In genomic region chr9:116197491-116198170, GRCm38 (mm10) we compare ENCODE assay signal across 26 mouse cellular contexts. TPM values are rescaled to one million over a fixed set of nuclear protein-coding genes. Genes with fewer than 3 reads are reported as not detected.
DNase-seq lines count a peak whose midpoint lies in the region; ATAC-seq and TF ChIP-seq lines count a peak whose summit lies in the region.
"Had no signal": no experiment of that assay in that cellular context is flagged by ENCODE, and none has a peak within 500 bp of the region (broad histone marks: within the 10 kb centered on the region; RNA-seq: fewer than 3 reads in every experiment).

No protein-coding gene starts in this region.

- H3K4me2 ChIP-seq in midbrain, embryonic 14.5 days (ENCODE audit: low read length): no peak overlapping the region
- no peak overlapping the region for H3K4me2 ChIP-seq in midbrain, embryonic 15.5 days
- H3K4me2 ChIP-seq: embryonic facial prominence, embryonic 12.5 days; embryonic facial prominence, embryonic 15.5 days; heart, embryonic 13.5 days; hindbrain, embryonic 14.5 days had no signal

- no peak overlapping the region for H3K4me3 ChIP-seq in midbrain, embryonic 14.5 days (replicated peaks; ENCODE audit: low read depth, low read length)
- H3K4me3 ChIP-seq in midbrain, embryonic 15.5 days: no peak overlapping the region
- H3K4me3 ChIP-seq: embryonic facial prominence, embryonic 12.5 days; embryonic facial prominence, embryonic 15.5 days; heart, adult 2 months; heart, embryonic 10.5 days; heart, embryonic 13.5 days had no signal

- no peak overlapping the region for H3K27ac ChIP-seq in midbrain, embryonic 14.5 days (replicated peaks; ENCODE audit: low read depth, low read length)
- H3K27ac ChIP-seq in midbrain, embryonic 15.5 days: no peak overlapping the region
- H3K27ac ChIP-seq: embryonic facial prominence, embryonic 12.5 days; embryonic facial prominence, embryonic 15.5 days; heart, adult 2 months; heart, embryonic 10.5 days; heart, embryonic 13.5 days; hindbrain, postnatal 0 days had no signal

- DNase-seq in midbrain, embryonic 14.5 days: peak; percentile 64
- DNase-seq in brain, embryonic 14.5 days (ENCODE audit: low read depth): peak; percentile 36
- DNase-seq in retina, postnatal 1 day: peak; percentile 68
- DNase-seq in layer of hippocampus, adult 18-20 months (ENCODE audit: low spot score in 2 of 2): no peak
- DNase-seq: adrenal gland, adult 2 months; adrenal gland, postnatal 14 days; cerebellum, adult 11-12 months; cerebellum, adult 9-10 months; cerebellum, postnatal 14 days; forebrain, postnatal 0 days; gastrocnemius, postnatal 25 days; heart, adult 2 months; heart, postnatal 14 days; heart, postnatal 4 days had no signal

- peaks cover 11% of the 10 kb centered on the region; the same call in 1 of the 2 replicates for H3K4me1 ChIP-seq in midbrain, embryonic 14.5 days (ENCODE audit: control insufficient read depth, insufficient read depth, low read length)
- H3K4me1 ChIP-seq in midbrain, embryonic 15.5 days: peaks cover 10% of the 10 kb centered on the region
- H3K4me1 ChIP-seq: embryonic facial prominence, embryonic 15.5 days; heart, embryonic 10.5 days had no signal

- no peaks in the 10 kb centered on the region for H3K27me3 ChIP-seq in midbrain, embryonic 14.5 days (ENCODE audit: control insufficient read depth, insufficient read depth, low read length)
- H3K27me3 ChIP-seq in midbrain, embryonic 15.5 days (replicated peaks): no peaks in the 10 kb centered on the region
- H3K27me3 ChIP-seq: embryonic facial prominence, embryonic 12.5 days; embryonic facial prominence, embryonic 15.5 days; heart, embryonic 13.5 days had no signal

- TF ChIP-seq CTCF in brain, embryonic 14.5 days (IDR thresholded peaks at IDR 0.05; ENCODE audit: borderline replicate concordance, extremely low read depth, insufficient read depth, insufficient read length): no peak

- no peaks in the 10 kb centered on the region for H3K9me3 ChIP-seq in midbrain, embryonic 14.5 days (ENCODE audit: control insufficient read depth, low read length)
- no peaks in the 10 kb centered on the region for H3K9me3 ChIP-seq in midbrain, embryonic 15.5 days
- H3K9me3 ChIP-seq: embryonic facial prominence, embryonic 12.5 days; embryonic facial prominence, embryonic 15.5 days; heart, embryonic 10.5 days; heart, embryonic 13.5 days had no signal

- no peaks in the 10 kb centered on the region for H3K36me3 ChIP-seq in midbrain, embryonic 14.5 days (ENCODE audit: control insufficient read depth, insufficient read depth, low read length)
- H3K36me3 ChIP-seq in midbrain, embryonic 15.5 days (replicated peaks): no peaks in the 10 kb centered on the region
- H3K36me3 ChIP-seq: embryonic facial prominence, embryonic 12.5 days; embryonic facial prominence, embryonic 15.5 days; heart, embryonic 10.5 days; heart, embryonic 13.5 days had no signal

- WGBS in midbrain, embryonic 14.5 days: 63% methylated on average over 11 of the region's 11 CpGs
- WGBS in midbrain, embryonic 15.5 days: 62% methylated on average over 11 of the region's 11 CpGs

- TF ChIP-seq POLR2A in brain, embryonic 14.5 days (IDR thresholded peaks at IDR 0.05; ENCODE audit: borderline replicate concordance, extremely low read depth, insufficient read depth, insufficient read length, poor library complexity, severe bottlenecking): no peak

- H3K9ac ChIP-seq in midbrain, embryonic 14.5 days (replicated peaks; ENCODE audit: low read length): no peak overlapping the region
- no peak overlapping the region for H3K9ac ChIP-seq in midbrain, embryonic 15.5 days
- H3K9ac ChIP-seq: embryonic facial prominence, embryonic 12.5 days; embryonic facial prominence, embryonic 15.5 days; forebrain, postnatal 0 days; heart, embryonic 13.5 days; hindbrain, embryonic 14.5 days had no signal

- no peak for ATAC-seq in midbrain, embryonic 14.5 days (ENCODE audit: low FRiP score, low TSS enrichment)
- ATAC-seq in midbrain, embryonic 15.5 days (replicated peaks): no peak
- ATAC-seq in frontal cortex, adult (ENCODE audit: low TSS enrichment): no peak
- no peak for ATAC-seq in megakaryocyte-erythroid progenitor cell, adult 5-6 weeks (replicated peaks; ENCODE audit: low FRiP score, low TSS enrichment, poor library complexity, severe bottlenecking)
- ATAC-seq: CD4-positive, CD25-positive, alpha-beta regulatory T cell, adult 4 months; forebrain, embryonic 14.5 days; forebrain, postnatal 0 days; hindbrain, postnatal 0 days had no signal

RNA-seq across cellular contexts. Expression of gene Tgfbr2, which starts 22.5 kb away (rescaled TPM):
- polyA plus RNA-seq in midbrain, embryonic 14.5 days (2014; fragmentation: Nextera tagmentation; extraction: Ambion mirVana): 3.6 and 10.4 TPM in 2 replicates
- 8.5 and 9.0 TPM in 2 replicates for polyA plus RNA-seq in midbrain, embryonic 15.5 days (2015; fragmentation: Nextera tagmentation; extraction: Ambion mirVana)
- 9.1 and 13.6 TPM in 2 replicates for polyA plus RNA-seq in brain, embryonic 14.5 days (2012; rRNA removed)
- total RNA-seq in layer of hippocampus, adult 18-20 months (2021): 10 to 100 TPM in 1 of 2 experiments, 1 to 10 TPM in 1; 9.6 to 11.2 TPM
- total RNA-seq in megakaryocyte-erythroid progenitor cell, adult 5-6 weeks (2014; fragmentation: Nextera tagmentation): 5.9 and 9.5 TPM in 2 replicates
- 7.0 and 12.4 TPM in 2 replicates for total RNA-seq in megakaryocyte-erythroid progenitor cell, adult 5-6 weeks (2017)
- total RNA-seq: MEL had no signal

Comparison
In these comparisons a context has a peak if more than half of its experiments do, and no peak if none do; other contexts are left out.
1. DNase-seq: peak in midbrain, embryonic 14.5 days (single experiment), brain, embryonic 14.5 days (single experiment) and retina, postnatal 1 day (single experiment); none in layer of hippocampus, adult 18-20 months (0 of 2).